Mouse (Mus musculus): ENCODE measurements at regions not wholly inside any gene's neighbourhood (a gene's known extent, or its start where the extent isn't known, plus 50 kb on each side); places are given as distances from the start of the nearest gene placed in this dataset.

DNA sequence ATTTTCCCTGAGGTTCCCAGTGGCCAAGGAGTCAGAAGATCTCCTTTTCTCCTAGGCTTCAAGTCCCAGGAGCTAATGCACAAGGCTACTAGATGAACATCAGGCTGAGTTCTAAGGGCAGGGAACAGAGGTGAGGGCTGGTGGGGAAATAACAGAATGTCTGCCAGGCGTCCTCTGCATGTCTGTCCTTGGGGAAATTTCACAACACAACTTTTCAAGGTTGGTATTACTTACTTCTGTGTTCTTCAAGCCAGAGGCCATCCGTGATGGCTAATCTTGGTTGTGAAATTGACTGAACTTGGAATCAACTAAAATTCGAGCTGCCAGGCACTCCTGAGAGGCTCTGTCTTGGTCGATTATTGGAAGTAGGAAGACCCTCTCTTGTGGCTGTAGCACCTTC, 416.6 kb downstream of the Vrk1 start:
- DNase-seq = no peak

- no peak for DNase-seq
Measured at GRCm38 (mm10) chr12:106429991-106430390, 420.0 kb downstream of the Vrk1 start.

DNA sequence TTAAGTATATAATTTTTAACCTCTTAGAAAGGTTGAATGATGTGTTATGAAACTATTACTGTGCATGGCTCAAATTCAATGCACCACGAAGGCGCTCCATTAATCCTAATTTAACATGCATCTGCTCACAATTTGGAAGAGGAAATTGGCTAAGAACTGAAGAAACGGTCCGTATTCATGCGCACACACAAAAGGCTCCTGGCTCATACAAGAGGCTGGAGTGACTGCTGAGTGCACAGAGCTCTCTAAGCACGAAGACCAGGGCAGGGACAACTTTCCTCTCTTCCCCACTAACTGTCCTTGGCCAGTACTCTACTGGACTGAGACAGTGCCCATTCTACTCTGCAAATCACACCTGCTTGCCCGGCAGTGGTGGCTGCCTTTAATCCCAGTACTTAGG, 435.1 kb downstream of the Vrk1 start:
- no peak for DNase-seq

- no peak for DNase-seq
Measured at GRCm38 (mm10) chr12:106445976-106446375, 435.9 kb downstream of the Vrk1 start.

DNA sequence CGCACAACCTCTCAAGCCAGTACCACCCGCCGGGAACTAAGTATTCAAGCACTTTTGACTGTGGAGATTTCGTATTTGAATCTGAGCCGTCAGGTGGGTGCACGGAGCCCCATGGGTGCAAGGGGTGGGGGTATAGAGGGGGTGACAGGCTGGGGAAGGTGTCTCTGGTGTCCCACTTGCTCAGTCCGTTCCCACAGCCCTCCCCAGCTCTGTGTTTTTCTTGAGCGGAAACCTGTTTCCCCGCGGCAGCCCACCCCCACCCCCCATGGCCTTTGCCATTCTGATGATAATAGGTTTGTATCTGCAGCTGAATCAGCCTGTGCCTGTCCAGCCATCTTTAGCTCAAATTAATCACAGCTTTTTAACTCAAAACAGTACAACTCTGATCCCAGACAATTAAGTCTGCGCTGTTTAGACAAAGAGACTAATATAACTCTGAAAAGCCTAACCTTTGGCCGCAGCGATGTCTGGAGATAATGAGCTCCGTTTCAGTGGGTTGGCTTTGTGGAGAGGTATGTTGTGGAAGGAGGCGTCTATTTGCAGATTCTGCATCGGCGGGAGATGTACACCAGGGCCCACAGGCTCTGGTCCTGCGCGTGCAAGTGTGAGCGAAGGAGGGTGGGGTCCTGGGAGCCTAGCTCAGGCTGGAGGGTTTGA, 437.0 kb downstream of the Vrk1 start:
- no peak for DNase-seq

DNA sequence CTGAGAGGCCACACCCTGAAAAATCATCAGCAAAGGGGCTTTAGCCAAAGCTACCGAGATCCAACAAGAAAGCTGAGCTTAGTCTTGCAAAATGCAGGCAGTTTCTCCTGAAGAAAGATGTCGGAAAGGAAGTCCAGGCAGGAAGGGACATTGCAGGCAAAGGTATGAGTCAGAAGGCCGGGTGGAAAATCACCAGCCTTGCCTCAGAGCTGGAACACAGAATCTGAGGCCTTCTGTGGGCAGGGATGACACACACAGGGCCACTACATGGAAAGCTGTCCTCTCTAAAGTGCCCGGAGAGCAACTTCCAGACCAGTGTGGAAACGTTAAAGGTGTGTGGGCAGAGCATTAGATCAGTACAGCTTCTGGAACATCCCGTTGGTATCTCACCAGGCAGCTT, 438.5 kb downstream of the Vrk1 start:
- no peak for DNase-seq

- no peak for DNase-seq
Measured at GRCm38 (mm10) chr12:106453491-106453890, 443.5 kb downstream of the Vrk1 start.

- DNase-seq = no peak
Measured at GRCm38 (mm10) chr12:106458215-106458614, 448.2 kb downstream of the Vrk1 start.

- no peak for DNase-seq
Measured at GRCm38 (mm10) chr12:106460650-106461049, 450.6 kb downstream of the Vrk1 start.

GRCm38 (mm10) chr12:106462281-106462680, 452.3 kb downstream of the Vrk1 start:
- no peak for DNase-seq

GRCm38 (mm10) chr12:106464701-106465100, 454.7 kb downstream of the Vrk1 start:
- DNase-seq = no peak

GRCm38 (mm10) chr12:106468173-106468860, 458.3 kb downstream of the Vrk1 start:
- no peak for DNase-seq

- DNase-seq = peak; percentile 66
Measured at GRCm38 (mm10) chr12:106474501-106475165, 464.6 kb downstream of the Vrk1 start.

GRCm38 (mm10) chr12:106475486-106476050, 465.5 kb downstream of the Vrk1 start:
- no peak for DNase-seq

DNA sequence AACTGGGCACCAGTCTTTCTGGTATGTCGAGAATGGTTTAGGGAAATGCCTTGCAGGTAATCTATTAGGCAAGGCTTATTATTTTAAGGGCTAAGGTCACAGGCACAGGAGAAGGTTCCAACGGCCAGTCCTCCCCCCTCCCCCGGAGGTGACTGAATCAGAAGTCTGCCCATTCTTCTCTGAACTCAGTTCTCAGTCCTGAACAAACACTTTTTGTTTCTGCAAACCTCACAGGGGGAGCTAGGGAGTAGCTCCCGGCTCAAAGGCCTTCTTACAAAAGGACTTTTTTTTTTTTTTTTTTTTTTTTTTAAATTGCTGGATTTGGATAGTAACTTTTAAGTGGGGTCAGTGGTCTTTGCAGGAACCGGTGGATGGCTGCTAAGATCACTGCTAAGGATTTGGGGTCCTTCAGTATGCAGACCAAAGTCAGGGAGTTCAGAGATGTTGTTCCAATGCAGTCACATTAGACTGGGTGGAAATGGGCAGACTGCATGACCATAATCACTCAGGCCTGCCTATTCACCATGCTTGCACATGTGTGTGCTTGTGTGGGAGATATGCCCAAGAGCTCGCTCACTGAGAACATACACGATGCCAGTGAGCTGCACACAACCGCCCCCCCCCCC, 467.1 kb downstream of the Vrk1 start:
- no peak for DNase-seq

GRCm38 (mm10) chr12:106477731-106478130, 467.7 kb downstream of the Vrk1 start:
- DNase-seq = no peak

DNA sequence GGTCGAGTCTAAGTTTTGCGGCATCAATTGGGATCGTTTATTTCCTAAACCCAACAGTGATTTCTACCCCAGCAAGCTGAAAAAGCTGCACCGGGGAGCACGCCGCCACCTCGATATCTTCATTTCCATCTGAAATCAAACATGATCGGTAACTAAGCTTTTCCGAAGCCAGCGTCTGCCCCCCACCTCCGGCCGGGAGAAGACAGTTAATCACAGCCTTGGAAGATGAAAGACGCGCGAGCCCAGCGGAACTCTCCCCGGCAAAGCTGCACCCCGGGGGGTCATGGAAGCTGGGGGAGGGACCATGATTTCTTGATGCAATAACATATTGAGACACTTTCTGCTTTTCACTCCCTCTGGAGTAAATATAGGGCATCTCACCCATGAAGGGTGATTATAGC, 468.4 kb downstream of the Vrk1 start:
- DNase-seq = peak; percentile 27

GRCm38 (mm10) chr12:106479067-106479877, 469.2 kb downstream of the Vrk1 start:
- DNase-seq = no peak

GRCm38 (mm10) chr12:106479878-106480194, 469.8 kb downstream of the Vrk1 start:
- no peak for DNase-seq

GRCm38 (mm10) chr12:106480281-106481060, 470.4 kb downstream of the Vrk1 start:
- DNase-seq = no peak

- peak; percentile 22 for DNase-seq
Measured at GRCm38 (mm10) chr12:106501622-106502327, 491.7 kb downstream of the Vrk1 start.
